ENCODE assay signal across 8 mouse cellular contexts in the genomic region with DNA sequence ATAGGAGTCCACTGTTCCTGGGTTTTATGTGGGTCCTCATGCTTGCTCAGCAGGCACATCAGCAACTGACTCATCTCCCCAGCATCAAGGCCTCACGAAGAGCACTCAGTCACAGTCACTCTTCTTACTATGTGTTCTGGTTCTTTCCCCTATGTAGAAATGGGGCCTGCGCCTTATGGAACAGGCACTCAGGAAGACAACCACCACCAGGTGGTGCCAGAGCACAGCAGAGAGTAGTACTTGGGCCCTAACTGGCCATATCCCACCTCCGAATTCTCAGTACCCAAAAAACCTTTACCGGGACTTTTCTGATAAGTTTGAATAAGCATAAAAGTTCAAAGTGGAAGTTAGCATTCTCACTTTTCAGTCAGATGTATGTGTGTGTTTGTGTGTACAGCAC. TPM values are rescaled to one million over a fixed set of nuclear protein-coding genes. Genes with fewer than 3 reads are reported as not detected.
DNase-seq lines count a peak whose midpoint lies in the region; ATAC-seq and TF ChIP-seq lines count a peak whose summit lies in the region.

No protein-coding gene starts in this region.

- H3K27me3 ChIP-seq in embryonic facial prominence, embryonic 10.5 days (replicated peaks; ENCODE audit: low read depth, poor library complexity, severe bottlenecking): no peaks in the 10 kb centered on the region
- H3K27me3 ChIP-seq in kidney, postnatal 0 days (ENCODE audit: insufficient read depth, low read length): no peaks in the 10 kb centered on the region

- no peaks in the 10 kb centered on the region for H3K36me3 ChIP-seq in embryonic facial prominence, embryonic 10.5 days (replicated peaks)
- H3K36me3 ChIP-seq in kidney, postnatal 0 days (ENCODE audit: insufficient read depth, low read length): peaks cover 32% of the 10 kb centered on the region; the same call in 1 of the 2 replicates

- peaks cover 6% of the 10 kb centered on the region for H3K4me1 ChIP-seq in embryonic facial prominence, embryonic 10.5 days
- no peaks in the 10 kb centered on the region for H3K4me1 ChIP-seq in kidney, postnatal 0 days (replicated peaks; ENCODE audit: insufficient read depth, low read length)
- H3K4me1 ChIP-seq in lung, adult 2 months (ENCODE audit: control insufficient read depth, insufficient read depth, low read length): no peaks in the 10 kb centered on the region

- no peak overlapping the region for H3K9ac ChIP-seq in kidney, postnatal 0 days (ENCODE audit: low read depth, low read length)

- no peak for TF ChIP-seq POLR2A in lung, adult 2 months (IDR thresholded peaks at IDR 0.05; ENCODE audit: borderline replicate concordance, extremely low read depth, low read depth, low read length)

- H3K9me3 ChIP-seq in embryonic facial prominence, embryonic 10.5 days: no peaks in the 10 kb centered on the region
- no peaks in the 10 kb centered on the region for H3K9me3 ChIP-seq in kidney, postnatal 0 days (replicated peaks; ENCODE audit: low read length)

- H3K27ac ChIP-seq in embryonic facial prominence, embryonic 10.5 days (replicated peaks): no peak overlapping the region
- H3K27ac ChIP-seq in kidney, postnatal 0 days: no peak overlapping the region

- WGBS in embryonic facial prominence, embryonic 10.5 days: 50% methylated on average over 4 of the region's 4 CpGs
- 25% methylated on average over 4 of the region's 4 CpGs for WGBS in kidney, postnatal 0 days
- 20% methylated on average over 4 of the region's 4 CpGs for WGBS in lung, adult 2 months

- peak; percentile 96 for TF ChIP-seq CTCF in kidney, postnatal 0 days (IDR thresholded peaks at IDR 0.05; ENCODE audit: low read depth)
- peak; percentile 88 for TF ChIP-seq CTCF in lung, adult 2 months (IDR thresholded peaks at IDR 0.05; ENCODE audit: insufficient read depth, low read length)

- peak; percentile 66 to 69 for DNase-seq in CD8-positive naive resting alpha-beta T cell, adult 2 months (ENCODE audit: low read depth in 2 of 2, low spot score in 2 of 2)
- peak; percentile 95 for DNase-seq in adrenal gland, postnatal 25 days
- peak; percentile 81 for DNase-seq in embryonic facial prominence, embryonic 10.5 days (ENCODE audit: low spot score)
- peak; percentile 49 to 79 for DNase-seq in heart, adult 9 months (ENCODE audit: low spot score in 2 of 2)
- DNase-seq in kidney, postnatal 0 days (ENCODE audit: low spot score): peak; percentile 92
- DNase-seq in lung, adult 2 months: peak; percentile 85
- DNase-seq in right cerebral cortex, adult 2 months (ENCODE audit: low spot score in 2 of 2): peak; percentile 83 to 86
- DNase-seq in urinary bladder, adult 2 months (ENCODE audit: low spot score): peak; percentile 72

- no peak overlapping the region for H3K4me3 ChIP-seq in embryonic facial prominence, embryonic 10.5 days
- no peak overlapping the region for H3K4me3 ChIP-seq in kidney, postnatal 0 days (replicated peaks; ENCODE audit: low read depth, low read length)
- no peak overlapping the region for H3K4me3 ChIP-seq in lung, adult 2 months (replicated peaks; ENCODE audit: extremely low read depth, low read depth, low read length)

- no peak; the same call in 1 of the 2 replicates for ATAC-seq in kidney, postnatal 0 days (replicated peaks; ENCODE audit: low FRiP score, low read depth)

- no peak overlapping the region for H3K4me2 ChIP-seq in kidney, postnatal 0 days (ENCODE audit: low read length)

RNA-seq across cellular contexts. Expression of a gene that starts 14.8 kb away (rescaled TPM):
- 160 and 211 TPM in 2 replicates for total RNA-seq in adrenal gland, postnatal 25 days (2021)
- polyA plus RNA-seq in embryonic facial prominence, embryonic 10.5 days (2016; fragmentation: Nextera tagmentation; extraction: Ambion mirVana): 136 and 144 TPM in 2 replicates
- 60.6 and 62.2 TPM in 2 replicates for polyA plus RNA-seq in kidney, postnatal 0 days (2015; fragmentation: Nextera tagmentation; extraction: Ambion mirVana)
- 40.5 and 54.4 TPM in 2 replicates for polyA plus RNA-seq in lung, adult 2 months (2012; rRNA removed)
- 24.5 and 29.0 TPM in 2 replicates for polyA plus RNA-seq in urinary bladder, adult 2 months (2012; rRNA removed)

RNA-seq across cellular contexts. Expression of a gene that starts 30.0 kb away (rescaled TPM):
- total RNA-seq in adrenal gland, postnatal 25 days (2021): 108 and 115 TPM in 2 replicates
- polyA plus RNA-seq in embryonic facial prominence, embryonic 10.5 days (2016; fragmentation: Nextera tagmentation; extraction: Ambion mirVana): 175 and 177 TPM in 2 replicates
- 91.0 and 99.8 TPM in 2 replicates for polyA plus RNA-seq in kidney, postnatal 0 days (2015; fragmentation: Nextera tagmentation; extraction: Ambion mirVana)
- polyA plus RNA-seq in lung, adult 2 months (2012; rRNA removed): 51.6 and 57.4 TPM in 2 replicates
- polyA plus RNA-seq in urinary bladder, adult 2 months (2012; rRNA removed): 80.1 and 82.9 TPM in 2 replicates

RNA-seq across cellular contexts. Expression of a gene that starts 30.5 kb away (rescaled TPM):
- 37.4 and 37.5 TPM in 2 replicates for total RNA-seq in adrenal gland, postnatal 25 days (2021)
- polyA plus RNA-seq in embryonic facial prominence, embryonic 10.5 days (2016; fragmentation: Nextera tagmentation; extraction: Ambion mirVana): 1.3 and 2.0 TPM in 2 replicates
- 2.3 and 2.7 TPM in 2 replicates for polyA plus RNA-seq in kidney, postnatal 0 days (2015; fragmentation: Nextera tagmentation; extraction: Ambion mirVana)
- polyA plus RNA-seq in lung, adult 2 months (2012; rRNA removed): 6.9 and 21.0 TPM in 2 replicates
- polyA plus RNA-seq in urinary bladder, adult 2 months (2012; rRNA removed): 32.2 and 32.9 TPM in 2 replicates
